Mouse (Mus musculus) CD8-positive naive resting alpha-beta T cell, adult 57 days (primary cell): ENCODE results near the gene Cntnap2. TPM values are rescaled to one million over a fixed set of nuclear protein-coding genes. Genes with fewer than 3 reads are reported as not detected.

Experiments
- total RNA-seq: library from RNA; stranded (reverse); gene quantifications from one replicate; pipeline ENCODE4 v1.2.4, GENCODE M21; 2023

The Cntnap2 gene
- not detected for total RNA-seq

DNA sequence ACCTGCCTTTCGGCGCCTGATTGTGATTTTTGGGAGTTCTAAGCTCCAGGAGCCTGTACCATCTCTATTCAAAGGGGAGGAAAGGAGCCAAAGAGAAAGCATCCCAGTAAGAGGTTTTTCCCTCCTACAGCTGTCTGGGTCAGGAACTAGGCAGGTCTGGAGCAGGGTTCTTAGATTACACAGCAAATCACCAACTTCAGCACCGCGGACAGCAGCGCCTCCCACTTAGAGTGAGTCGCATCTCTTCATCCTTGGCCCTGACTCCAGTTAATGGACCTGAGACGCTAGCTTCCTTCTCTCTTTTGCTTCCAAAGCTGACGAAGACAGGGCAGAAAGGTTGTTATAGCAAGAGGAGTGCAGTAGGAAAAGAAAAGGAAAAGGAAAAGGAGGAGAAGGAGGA, at the start of gene Cntnap2:
Gene Cntnap2 (plus strand): TSS at position 267 of the 400 bp plus-strand sequence.

